Mouse (Mus musculus) MEL (cell line): ENCODE data around the gene Sparc. TPM values are rescaled to one million over a fixed set of nuclear protein-coding genes. Genes with fewer than 3 reads are reported as not detected.

Experiments
- DNase-seq: peaks from one replicate; pipeline ENCODE4 v3.0.0; 2011; ENCODE audit warnings: low read depth, low spot score
- H3K27ac ChIP-seq: 2 replicates; pipeline ENCODE4 v1.5.1; 2012; ENCODE audit warnings: low read depth, mild to moderate bottlenecking, control low read depth, low read length, moderate library complexity; ENCODE audit not compliant: control insufficient read depth
- H3K27me3 ChIP-seq, 2 experiments: fragments of 150-350 bp in 1 of 2; sonication (generic) in 1 of 2; 2 replicates each; pipeline ENCODE4 v1.6.1; 2012; ENCODE audit warnings: low read length in 2 of 2, mild to moderate bottlenecking in 2 of 2, improper control_type of control experiment in 1 of 2, moderate library complexity in 1 of 2; ENCODE audit not compliant: insufficient read depth in 2 of 2, control insufficient read depth in 1 of 2
- H3K36me3 ChIP-seq, 2 experiments: 2 replicates each; pipeline ENCODE4 v1.6.1; 2012 to 2014; ENCODE audit warnings: low read length in 2 of 2, improper control_type of control experiment in 1 of 2, inconsistent platforms in 1 of 2, mild to moderate bottlenecking in 1 of 2; ENCODE audit not compliant: insufficient read depth in 2 of 2, control insufficient read depth in 1 of 2
- H3K4me1 ChIP-seq, 2 experiments: fragments of 150-350 bp in 1 of 2; sonication (generic) in 1 of 2; 2 replicates each; pipeline ENCODE4 v1.6.1; 2012; ENCODE audit warnings: low read length in 2 of 2, improper control_type of control experiment in 1 of 2, mild to moderate bottlenecking in 1 of 2; ENCODE audit not compliant: insufficient read depth in 2 of 2, control insufficient read depth in 1 of 2
- H3K4me3 ChIP-seq, 2 experiments: fragments of 150-350 bp in 1 of 2; sonication (generic) in 1 of 2; 2 replicates each; pipeline ENCODE4 v1.5.1; 2012; ENCODE audit warnings: low read depth in 2 of 2, low read length in 2 of 2, mild to moderate bottlenecking in 2 of 2, moderate library complexity in 2 of 2, control low read depth in 1 of 2, improper control_type of control experiment in 1 of 2; ENCODE audit not compliant: control insufficient read depth in 1 of 2, insufficient read depth in 1 of 2
- H3K79me2 ChIP-seq: 2 replicates; pipeline ENCODE4 v1.6.1; 2012; ENCODE audit warnings: mild to moderate bottlenecking, low read length, moderate library complexity; ENCODE audit not compliant: control insufficient read depth, poor library complexity, insufficient read depth
- H3K9ac ChIP-seq: 2 replicates; pipeline ENCODE4 v1.6.1; 2012; ENCODE audit warnings: low read depth, mild to moderate bottlenecking, control low read depth, low read length, moderate library complexity; ENCODE audit not compliant: control insufficient read depth, poor library complexity, severe bottlenecking
- H3K9me3 ChIP-seq: fragments of 150-350 bp; sonication (generic); replicated peaks from 2 replicates; pipeline ENCODE4 v1.6.1; 2012; ENCODE audit warnings: mild to moderate bottlenecking, low read length, improper control_type of control experiment, moderate library complexity; ENCODE audit not compliant: insufficient read depth
- CHD1 ChIP-seq: IDR thresholded peaks from 2 replicates; pipeline ENCODE4 v1.6.1; 2012; ENCODE audit warnings: low read depth, mild to moderate bottlenecking, inconsistent platforms, low read length, improper control_type of control experiment
- CHD2 ChIP-seq: IDR thresholded peaks from 2 replicates; pipeline ENCODE4 v1.6.1; 2011; ENCODE audit warnings: low read length, improper control_type of control experiment
- CTCF ChIP-seq, 3 experiments: IDR thresholded peaks in 2 of 3; conservative IDR thresholded peaks in 1 of 3; 2 replicates each; pipeline ENCODE4 v1.5.1; 2011 to 2012; ENCODE audit warnings: low read length in 3 of 3, low read depth in 2 of 3, mild to moderate bottlenecking in 2 of 3, improper control_type of control experiment in 1 of 3, inconsistent platforms in 1 of 3, mixed read lengths in 1 of 3, moderate library complexity in 1 of 3; ENCODE audit not compliant: control insufficient read depth in 1 of 3, insufficient read depth in 1 of 3, poor library complexity in 1 of 3, severe bottlenecking in 1 of 3
- E2F4 ChIP-seq: IDR thresholded peaks from 2 replicates; pipeline ENCODE4 v1.6.1; 2011; ENCODE audit warnings: low read depth, low read length, improper control_type of control experiment, borderline replicate concordance
- ELF1 ChIP-seq: IDR thresholded peaks from 2 replicates; pipeline ENCODE4 v1.6.1; 2014; ENCODE audit warnings: low read depth, mild to moderate bottlenecking, inconsistent platforms, low read length, improper control_type of control experiment, moderate library complexity
- ETS1 ChIP-seq: IDR thresholded peaks from 2 replicates; pipeline ENCODE4 v1.6.1; 2012; ENCODE audit warnings: low read depth, mild to moderate bottlenecking, inconsistent platforms, low read length, improper control_type of control experiment, moderate library complexity
- GABPA ChIP-seq: IDR thresholded peaks from 2 replicates; pipeline ENCODE4 v1.6.1; 2012; ENCODE audit warnings: low read depth, mild to moderate bottlenecking, inconsistent platforms, low read length, improper control_type of control experiment, moderate library complexity
- GATA1 ChIP-seq: IDR thresholded peaks from 2 replicates; pipeline ENCODE4 v1.6.1; 2011; ENCODE audit warnings: low read depth, low read length, improper control_type of control experiment
- HCFC1 ChIP-seq: IDR thresholded peaks from 2 replicates; pipeline ENCODE4 v1.6.1; 2012; ENCODE audit warnings: low read depth, mild to moderate bottlenecking, inconsistent platforms, low read length, improper control_type of control experiment, moderate library complexity
- KAT2A ChIP-seq: conservative IDR thresholded peaks from 2 replicates; pipeline ENCODE4 v1.6.1; 2012; ENCODE audit warnings: low read depth, low read length, improper control_type of control experiment, inconsistent platforms
- MAFK ChIP-seq: IDR thresholded peaks from 2 replicates; pipeline ENCODE4 v1.6.1; 2011; ENCODE audit warnings: low read depth, mild to moderate bottlenecking, low read length, improper control_type of control experiment, borderline replicate concordance
- MAX ChIP-seq: IDR thresholded peaks from 2 replicates; pipeline ENCODE4 v1.6.1; 2011; ENCODE audit warnings: low read length, improper control_type of control experiment
- MAZ ChIP-seq: IDR thresholded peaks from 2 replicates; pipeline ENCODE4 v1.6.1; 2012; ENCODE audit warnings: low read depth, mild to moderate bottlenecking, inconsistent platforms, low read length, improper control_type of control experiment
- MEF2A ChIP-seq: IDR thresholded peaks from 2 replicates; pipeline ENCODE4 v1.6.1; 2014; ENCODE audit warnings: low read depth, mild to moderate bottlenecking, inconsistent platforms, low read length, improper control_type of control experiment; ENCODE audit not compliant: poor library complexity, insufficient replicate concordance, severe bottlenecking; ENCODE audit errors: extremely low read depth
- MXI1 ChIP-seq: IDR thresholded peaks from 2 replicates; pipeline ENCODE4 v1.6.1; 2011; ENCODE audit warnings: mild to moderate bottlenecking, low read depth, low read length, improper control_type of control experiment
- NELFE ChIP-seq: IDR thresholded peaks from 2 replicates; pipeline ENCODE4 v1.6.1; 2011; ENCODE audit warnings: low read depth, low read length, improper control_type of control experiment
- POLR2A ChIP-seq, 2 experiments: IDR thresholded peaks; 2 replicates each; pipeline ENCODE4 v1.6.1; 2011 to 2012; ENCODE audit warnings: low read length in 2 of 2, mild to moderate bottlenecking in 2 of 2, control low read depth in 1 of 2, improper control_type of control experiment in 1 of 2, low read depth in 1 of 2, moderate library complexity in 1 of 2; ENCODE audit not compliant: control insufficient read depth in 1 of 2, insufficient read depth in 1 of 2, poor library complexity in 1 of 2
- POLR2AphosphoS2 ChIP-seq: IDR thresholded peaks from 2 replicates; pipeline ENCODE4 v1.6.1; 2011; ENCODE audit warnings: low read length, improper control_type of control experiment
- POLR2AphosphoS5 ChIP-seq: IDR thresholded peaks from 2 replicates; pipeline ENCODE4 v1.6.1; 2012; ENCODE audit warnings: low read depth, borderline replicate concordance, mild to moderate bottlenecking, inconsistent platforms, low read length, moderate library complexity, mixed read lengths
- RCOR1 ChIP-seq: IDR thresholded peaks from 2 replicates; pipeline ENCODE4 v1.6.1; 2012; ENCODE audit warnings: low read depth, mild to moderate bottlenecking, inconsistent platforms, low read length, improper control_type of control experiment
- SIN3A ChIP-seq: IDR thresholded peaks from 2 replicates; pipeline ENCODE4 v1.6.1; 2012; ENCODE audit warnings: low read length, improper control_type of control experiment, inconsistent platforms
- TBP ChIP-seq: IDR thresholded peaks from 2 replicates; pipeline ENCODE4 v1.8.0; 2011; ENCODE audit warnings: low read depth, low read length, improper control_type of control experiment
- TCF12 ChIP-seq: IDR thresholded peaks from 2 replicates; pipeline ENCODE4 v1.6.1; 2014; ENCODE audit warnings: low read depth, mild to moderate bottlenecking, inconsistent platforms, low read length, improper control_type of control experiment, moderate library complexity
- UBTF ChIP-seq: IDR thresholded peaks from 2 replicates; pipeline ENCODE4 v1.6.1; 2012; ENCODE audit warnings: low read depth, mild to moderate bottlenecking, inconsistent platforms, low read length, improper control_type of control experiment, moderate library complexity, borderline replicate concordance; ENCODE audit not compliant: insufficient read depth
- ZKSCAN1 ChIP-seq: IDR thresholded peaks from 2 replicates; pipeline ENCODE4 v1.6.1; 2012; ENCODE audit warnings: low read depth, mild to moderate bottlenecking, inconsistent platforms, low read length, improper control_type of control experiment, moderate library complexity
- ZMIZ1 ChIP-seq: IDR thresholded peaks from 2 replicates; pipeline ENCODE4 v1.6.1; 2012; ENCODE audit warnings: low read depth, mild to moderate bottlenecking, inconsistent platforms, low read length, improper control_type of control experiment, moderate library complexity
- polyA plus RNA-seq, 2 experiments: library from polyadenylated mRNA; stranded (reverse) in 1 of 2; unstranded in 1 of 2; fragments of >175 nt in 1 of 2; fragments of >200 nt in 1 of 2; gene quantifications; 2 replicates each; pipeline versions ENCODE4 v1.2.1 to v1.2.4; 2012; ENCODE audit warnings: low replicate concordance in 2 of 2, low read depth in 1 of 2; ENCODE audit not compliant: insufficient read length in 2 of 2, insufficient read depth in 1 of 2, missing spikeins in 1 of 2
- total RNA-seq: library from RNA; depleted of rRNA; stranded (reverse); fragments of 300-350 nt; gene quantifications from 2 replicates; pipeline ENCODE4 v1.2.3, GENCODE M21; 2012

Gene Sparc
- total and polyA plus RNA-seq, 3 experiments: not detected

GRCm38 (mm10) chr11:55428186-55429012, 5.4 kb upstream of the Sparc start:
- Histone ChIP-seq H3K27me3 (peaks cover 34% of the 10 kb centered on the region in 2 experiments), H3K36me3 (no peaks in the 10 kb centered on the region), H3K27ac (no peak overlapping the region), H3K9ac (no peak overlapping the region), H3K79me2 (no peaks in the 10 kb centered on the region), H3K9me3 (no peaks in the 10 kb centered on the region), H3K4me3 (no peak overlapping the region), H3K4me1 (no peaks in the 10 kb centered on the region)
- no peak for TF ChIP-seq ZMIZ1
- no peak for TF ChIP-seq HCFC1
- no peak for TF ChIP-seq GABPA
- TF ChIP-seq MAX: no peak
- no peak for TF ChIP-seq TCF12
- TF ChIP-seq UBTF: no peak
- no peak for TF ChIP-seq MAZ
- no peak for TF ChIP-seq ETS1
- no peak for TF ChIP-seq ZKSCAN1
- TF ChIP-seq MAFK: no peak
- no peak for TF ChIP-seq CHD2
- TF ChIP-seq E2F4: no peak
- no peak for TF ChIP-seq CHD1
- TF ChIP-seq POLR2AphosphoS5: no peak
- no peak for TF ChIP-seq SIN3A
- no peak for TF ChIP-seq MXI1
- TF ChIP-seq CTCF (IDR thresholded peaks at IDR 0.05 in 2 of 3, conservative IDR thresholded peaks at IDR 0.05 in 1 of 3; ENCODE audit: control insufficient read depth in 1 of 3, insufficient read depth in 1 of 3, low read depth in 2 of 3, low read length in 3 of 3, poor library complexity in 1 of 3, severe bottlenecking in 1 of 3): no peak
- no peak for DNase-seq

GRCm38 (mm10) chr11:55424746-55425360, 1.9 kb upstream of the Sparc start:
- no peaks in the 10 kb centered on the region for H3K36me3 ChIP-seq
- no peak overlapping the region for H3K4me3 ChIP-seq
- H3K27me3 ChIP-seq: peaks cover 15 to 17% of the 10 kb centered on the region in 2 experiments; a peak in 3 of 4 replicates
- TF ChIP-seq MEF2A: no peak
- no peak for TF ChIP-seq MAFK
- no peak for TF ChIP-seq TBP
- TF ChIP-seq KAT2A: no peak
- TF ChIP-seq POLR2A (IDR thresholded peaks at IDR 0.05; ENCODE audit: control insufficient read depth in 1 of 2, insufficient read depth in 1 of 2, low read depth in 1 of 2, low read length in 2 of 2, poor library complexity in 1 of 2): no peak
- TF ChIP-seq TCF12: no peak
- TF ChIP-seq ETS1: no peak
- no peak for TF ChIP-seq RCOR1
- no peak for TF ChIP-seq HCFC1
- TF ChIP-seq GATA1: no peak
- TF ChIP-seq ZMIZ1: no peak
- no peak for TF ChIP-seq MXI1
- no peak for TF ChIP-seq CHD1
- no peak for TF ChIP-seq NELFE
- TF ChIP-seq POLR2AphosphoS2: no peak
- TF ChIP-seq SIN3A: no peak
- no peak for TF ChIP-seq ZKSCAN1
- TF ChIP-seq ELF1: no peak
- no peak for TF ChIP-seq GABPA
- TF ChIP-seq, all 39 proteins: peak for 0
- peaks cover 0 to 5% of the 10 kb centered on the region in 2 experiments; a peak in 1 of 4 replicates for H3K4me1 ChIP-seq
- H3K27ac ChIP-seq: no peak overlapping the region
- no peak for DNase-seq
- H3K79me2 ChIP-seq: no peaks in the 10 kb centered on the region
- H3K9ac ChIP-seq: no peak overlapping the region
- no peaks in the 10 kb centered on the region for H3K9me3 ChIP-seq
